ENCODE assay signal across 24 mouse cellular contexts in genomic region chr5:75632257-75632656, GRCm38 (mm10). TPM values are rescaled to one million over a fixed set of nuclear protein-coding genes. Genes with fewer than 3 reads are reported as not detected.
DNase-seq lines count a peak whose midpoint lies in the region; TF ChIP-seq lines count a peak whose summit lies in the region.
"Had no signal": no experiment of that assay in that cellular context is flagged by ENCODE, and none has a peak within 500 bp of the region (broad histone marks: within the 10 kb centered on the region; RNA-seq: fewer than 3 reads in every experiment).

No protein-coding gene starts in this region.

- H3K27me3 ChIP-seq in heart, adult 2 months (ENCODE audit: control insufficient read depth, insufficient read depth, low read length) = no peaks in the 10 kb centered on the region
- H3K27me3 ChIP-seq: embryonic facial prominence, embryonic 13.5 days; forebrain, embryonic 12.5 days; forebrain, embryonic 15.5 days; heart, embryonic 13.5 days; hindbrain, embryonic 12.5 days; hindbrain, embryonic 15.5 days; intestine, embryonic 15.5 days; kidney, embryonic 15.5 days had no signal

- no peaks in the 10 kb centered on the region for H3K4me1 ChIP-seq in heart, adult 2 months (ENCODE audit: control insufficient read depth, insufficient read depth, low read length)
- H3K4me1 ChIP-seq: embryonic facial prominence, embryonic 13.5 days; intestine, embryonic 15.5 days; kidney, embryonic 15.5 days had no signal

- peak; percentile 12 for DNase-seq in adrenal gland, postnatal 10 days
- DNase-seq in adrenal gland, adult 18-20 months (ENCODE audit: low spot score in 2 of 2) = no peak
- peak; percentile 9 to 13 for DNase-seq in heart, adult 18-20 months
- DNase-seq in heart, adult 2 months = no peak
- no peak for DNase-seq in layer of hippocampus, adult 2 months (ENCODE audit: low spot score in 2 of 2)
- no peak for DNase-seq in layer of hippocampus, adult 11-12 months (ENCODE audit: low spot score)
- DNase-seq in left cerebral cortex, adult 11 months (ENCODE audit: low spot score) = no peak
- DNase-seq: cerebellum, adult 11-12 months; cerebellum, adult 8-10 months; cerebellum, postnatal 36 days; embryo, embryonic 11 days; gastrocnemius, postnatal 25 days; kidney, adult 11 months; kidney, adult 8-10 months had no signal

- TF ChIP-seq POLR2A in heart, adult 2 months (IDR thresholded peaks at IDR 0.05; ENCODE audit: insufficient read depth, low read depth, low read length) = no peak

- H3K36me3 ChIP-seq in heart, adult 2 months (ENCODE audit: control insufficient read depth, insufficient read depth, low read length) = no peaks in the 10 kb centered on the region
- H3K36me3 ChIP-seq: embryonic facial prominence, embryonic 13.5 days; forebrain, embryonic 12.5 days; forebrain, embryonic 15.5 days; heart, embryonic 13.5 days; hindbrain, embryonic 12.5 days; hindbrain, embryonic 15.5 days; intestine, embryonic 15.5 days; kidney, embryonic 15.5 days had no signal

- no peak overlapping the region for H3K9ac ChIP-seq in heart, adult 2 months (ENCODE audit: low read depth, low read length)
- H3K9ac ChIP-seq: embryonic facial prominence, embryonic 13.5 days; forebrain, embryonic 12.5 days; forebrain, embryonic 15.5 days; heart, embryonic 13.5 days; hindbrain, embryonic 12.5 days; hindbrain, embryonic 15.5 days; intestine, embryonic 15.5 days; kidney, embryonic 15.5 days had no signal

- H3K27ac ChIP-seq in heart, adult 2 months = no peak overlapping the region
- peak overlapping the region; percentile 75; the same call in 1 of the 2 replicates for H3K27ac ChIP-seq in layer of hippocampus, adult 2 months
- H3K27ac ChIP-seq: embryonic facial prominence, embryonic 10.5 days; embryonic facial prominence, embryonic 13.5 days; forebrain, embryonic 12.5 days; forebrain, embryonic 15.5 days; hindbrain, embryonic 12.5 days; hindbrain, embryonic 15.5 days; intestine, embryonic 15.5 days; kidney, embryonic 15.5 days had no signal

- 61% methylated on average over 5 of the region's 5 CpGs for WGBS in heart, adult 2 months

- no peak for TF ChIP-seq CTCF in heart, adult 2 months (IDR thresholded peaks at IDR 0.05)
- TF ChIP-seq CTCF in layer of hippocampus, adult 2 months (conservative IDR thresholded peaks at IDR 0.05) = no peak

- intact Hi-C loops in heart, adult 2 months (cut with DNase I) = no loop called here

- H3K79me2 ChIP-seq in heart, adult 2 months (replicated peaks; ENCODE audit: control insufficient read depth, insufficient read depth, low read length) = no peaks in the 10 kb centered on the region

- TF ChIP-seq EP300 in heart, adult 2 months (IDR thresholded peaks at IDR 0.05; ENCODE audit: insufficient read depth, low read depth, low read length) = no peak

- no peak overlapping the region for H3K4me3 ChIP-seq in heart, adult 2 months
- H3K4me3 ChIP-seq in layer of hippocampus, adult 2 months = no peak overlapping the region
- H3K4me3 ChIP-seq: embryonic facial prominence, embryonic 10.5 days; embryonic facial prominence, embryonic 13.5 days; erythroblast, embryonic 14.5 days; forebrain, embryonic 12.5 days; forebrain, embryonic 15.5 days; heart, embryonic 13.5 days; hindbrain, embryonic 12.5 days; hindbrain, embryonic 15.5 days; intestine, embryonic 15.5 days; kidney, embryonic 15.5 days had no signal

RNA-seq across cellular contexts. Expression of gene Kit, which starts 57.5 kb away (rescaled TPM):
- total RNA-seq in adrenal gland, postnatal 10 days (2021) = 10 to 100 TPM in 1 of 2 experiments, 1 to 10 TPM in 1; 9.3 to 14.1 TPM
- total RNA-seq in adrenal gland, adult 18-20 months (2021) = 1 to 10 TPM; 2.7 to 3.8 TPM
- total RNA-seq in heart, adult 18-20 months (2021) = 1 to 10 TPM; 2.8 to 3.2 TPM
- total RNA-seq in heart, adult 2 months (2021) = 1 to 10 TPM; 2.2 to 2.8 TPM
- 5.4 and 7.0 TPM in 2 replicates for polyA plus RNA-seq in heart, adult 2 months (2012; rRNA removed)
- 10 to 100 TPM; 77.5 to 87.4 TPM for total RNA-seq in layer of hippocampus, adult 2 months (2021)

Comparison
In these comparisons a context has a peak if more than half of its experiments do, and no peak if none do; other contexts are left out.
1. DNase-seq: peak in adrenal gland, postnatal 10 days (single experiment) and heart, adult 18-20 months (2 of 2); none in adrenal gland, adult 18-20 months (0 of 2), heart, adult 2 months (0 of 2), layer of hippocampus, adult 2 months (0 of 2), layer of hippocampus, adult 11-12 months (single experiment) and left cerebral cortex, adult 11 months (single experiment).
2. RNA of gene Kit, which starts 57.5 kb away (total RNA-seq): 77.5 to 87.4 TPM in layer of hippocampus, adult 2 months; 9.3 to 14.1 TPM in adrenal gland, postnatal 10 days, 2.7 to 3.8 TPM in adrenal gland, adult 18-20 months, 2.8 to 3.2 TPM in heart, adult 18-20 months and 2.2 to 2.8 TPM in heart, adult 2 months; every median in the first group is over 4 times any median in the second.